ENCODE assay signal across 26 mouse cellular contexts in genomic region chr5:114046151-114046550, GRCm38 (mm10). TPM values are rescaled to one million over a fixed set of nuclear protein-coding genes. Genes with fewer than 3 reads are reported as not detected.
A peak's percentile ranks its signal among the peaks of the same experiment; 100 is the strongest.
DNase-seq lines count a peak whose midpoint lies in the region; ATAC-seq and TF ChIP-seq lines count a peak whose summit lies in the region.
"Had no signal": no experiment of that assay in that cellular context is flagged by ENCODE, and none has a peak within 500 bp of the region (broad histone marks: within the 10 kb centered on the region; RNA-seq: fewer than 3 reads in every experiment).

No protein-coding gene starts in this region.

- no peak overlapping the region for H3K4me3 ChIP-seq in cerebellum, adult 2 months (replicated peaks; ENCODE audit: insufficient read depth, low read depth, low read length)
- H3K4me3 ChIP-seq in hindbrain, postnatal 0 days (ENCODE audit: low read length) = no peak overlapping the region
- no peak overlapping the region for H3K4me3 ChIP-seq in hindbrain, embryonic 10.5 days
- H3K4me3 ChIP-seq in midbrain, postnatal 0 days (ENCODE audit: low read depth, low read length) = no peak overlapping the region
- H3K4me3 ChIP-seq in midbrain, embryonic 15.5 days = no peak overlapping the region
- H3K4me3 ChIP-seq: embryonic facial prominence, embryonic 13.5 days; embryonic facial prominence, embryonic 15.5 days; erythroblast, embryonic 14.5 days; forebrain, embryonic 10.5 days; forebrain, embryonic 12.5 days had no signal

- H3K36me3 ChIP-seq in hindbrain, postnatal 0 days (ENCODE audit: insufficient read depth, low read length) = peaks cover 12% of the 10 kb centered on the region; the same call in 1 of the 2 replicates
- H3K36me3 ChIP-seq in hindbrain, embryonic 10.5 days = no peaks in the 10 kb centered on the region
- H3K36me3 ChIP-seq in midbrain, postnatal 0 days (ENCODE audit: insufficient read depth, low read length) = peaks cover 34% of the 10 kb centered on the region
- peaks cover 31% of the 10 kb centered on the region; the same call in 1 of the 2 replicates for H3K36me3 ChIP-seq in midbrain, embryonic 15.5 days (replicated peaks)
- H3K36me3 ChIP-seq: embryonic facial prominence, embryonic 13.5 days; embryonic facial prominence, embryonic 15.5 days; forebrain, embryonic 10.5 days had no signal

- H3K4me1 ChIP-seq in cerebellum, adult 2 months (ENCODE audit: control insufficient read depth, insufficient read depth, low read length) = no peaks in the 10 kb centered on the region
- no peaks in the 10 kb centered on the region for H3K4me1 ChIP-seq in hindbrain, postnatal 0 days (ENCODE audit: insufficient read depth, low read length)
- peaks cover 22% of the 10 kb centered on the region for H3K4me1 ChIP-seq in hindbrain, embryonic 10.5 days (replicated peaks)
- H3K4me1 ChIP-seq in midbrain, postnatal 0 days (ENCODE audit: insufficient read depth, low read length) = no peaks in the 10 kb centered on the region
- no peaks in the 10 kb centered on the region for H3K4me1 ChIP-seq in midbrain, embryonic 15.5 days
- H3K4me1 ChIP-seq: embryonic facial prominence, embryonic 13.5 days; embryonic facial prominence, embryonic 15.5 days had no signal

- no peaks in the 10 kb centered on the region for H3K9me3 ChIP-seq in hindbrain, postnatal 0 days (ENCODE audit: low read length)
- no peaks in the 10 kb centered on the region for H3K9me3 ChIP-seq in hindbrain, embryonic 10.5 days
- no peaks in the 10 kb centered on the region for H3K9me3 ChIP-seq in midbrain, postnatal 0 days (ENCODE audit: low read length)
- no peaks in the 10 kb centered on the region for H3K9me3 ChIP-seq in midbrain, embryonic 15.5 days
- H3K9me3 ChIP-seq: embryonic facial prominence, embryonic 13.5 days; embryonic facial prominence, embryonic 15.5 days; forebrain, embryonic 10.5 days; forebrain, embryonic 12.5 days had no signal

- no peaks in the 10 kb centered on the region for H3K27me3 ChIP-seq in cerebellum, adult 2 months (ENCODE audit: control insufficient read depth, insufficient read depth, low read length)
- no peaks in the 10 kb centered on the region for H3K27me3 ChIP-seq in hindbrain, postnatal 0 days (ENCODE audit: insufficient read depth, low read length)
- H3K27me3 ChIP-seq in hindbrain, embryonic 10.5 days (ENCODE audit: insufficient read depth, poor library complexity, severe bottlenecking) = 0 out of 2 replicates have a peak, but pooled peaks cover 2% of the 10 kb centered on the region
- no peaks in the 10 kb centered on the region for H3K27me3 ChIP-seq in midbrain, postnatal 0 days (ENCODE audit: insufficient read depth, low read length)
- H3K27me3 ChIP-seq in midbrain, embryonic 15.5 days (replicated peaks) = no peaks in the 10 kb centered on the region

- 52% methylated on average over 3 of the region's 3 CpGs for WGBS in cerebellum, adult 2 months
- 55% methylated on average over 3 of the region's 3 CpGs for WGBS in hindbrain, postnatal 0 days
- 80% methylated on average over 3 of the region's 3 CpGs for WGBS in hindbrain, embryonic 10.5 days
- WGBS in midbrain, postnatal 0 days = 67% methylated on average over 3 of the region's 3 CpGs
- 64% methylated on average over 3 of the region's 3 CpGs for WGBS in midbrain, embryonic 15.5 days

- no peak overlapping the region for H3K27ac ChIP-seq in cerebellum, adult 2 months (ENCODE audit: insufficient read depth, low read length)
- peak overlapping the region; percentile 42; the same call in 1 of the 2 replicates for H3K27ac ChIP-seq in hindbrain, postnatal 0 days
- H3K27ac ChIP-seq in hindbrain, embryonic 10.5 days = no peak overlapping the region
- H3K27ac ChIP-seq in midbrain, postnatal 0 days (ENCODE audit: low read depth, low read length) = no peak overlapping the region
- H3K27ac ChIP-seq in midbrain, embryonic 15.5 days = no peak overlapping the region
- H3K27ac ChIP-seq: embryonic facial prominence, embryonic 13.5 days; embryonic facial prominence, embryonic 15.5 days; forebrain, embryonic 10.5 days; forebrain, embryonic 12.5 days had no signal

- H3K4me2 ChIP-seq in hindbrain, postnatal 0 days (ENCODE audit: low read depth, low read length) = no peak overlapping the region
- H3K4me2 ChIP-seq in midbrain, postnatal 0 days (ENCODE audit: low read depth, low read length, poor library complexity, severe bottlenecking) = no peak overlapping the region
- no peak overlapping the region for H3K4me2 ChIP-seq in midbrain, embryonic 15.5 days
- H3K4me2 ChIP-seq: embryonic facial prominence, embryonic 13.5 days; embryonic facial prominence, embryonic 15.5 days; forebrain, embryonic 12.5 days had no signal

- no peak overlapping the region for H3K9ac ChIP-seq in hindbrain, postnatal 0 days (replicated peaks; ENCODE audit: low read length)
- H3K9ac ChIP-seq in midbrain, postnatal 0 days (replicated peaks; ENCODE audit: low read length, poor library complexity, severe bottlenecking) = no peak overlapping the region
- H3K9ac ChIP-seq in midbrain, embryonic 15.5 days = no peak overlapping the region
- H3K9ac ChIP-seq: embryonic facial prominence, embryonic 13.5 days; embryonic facial prominence, embryonic 15.5 days; forebrain, embryonic 12.5 days had no signal

- no peak for ATAC-seq in hindbrain, postnatal 0 days
- ATAC-seq in midbrain, postnatal 0 days (ENCODE audit: low FRiP score) = no peak
- ATAC-seq in midbrain, embryonic 15.5 days (replicated peaks) = no peak
- ATAC-seq: forebrain, embryonic 14.5 days; forebrain, embryonic 16.5 days had no signal

- peak; percentile 75 for DNase-seq in cerebellum, postnatal 10 days
- DNase-seq in cerebellum, adult 2 months = no peak
- peak; percentile 43 for DNase-seq in hindbrain, postnatal 0 days (ENCODE audit: low spot score)
- no peak for DNase-seq in hindbrain, embryonic 10.5 days (ENCODE audit: low spot score)
- DNase-seq in midbrain, postnatal 0 days (ENCODE audit: low spot score) = peak; percentile 45
- DNase-seq: adrenal gland, adult 2 months; adrenal gland, postnatal 10 days; adrenal gland, postnatal 25 days; cerebellum, adult 11 months; cerebellum, adult 18-20 months; cerebellum, adult 9-11 months; cerebellum, postnatal 36 days; embryo, embryonic 11 days had no signal

- TF ChIP-seq POLR2A in cerebellum, adult 2 months (IDR thresholded peaks at IDR 0.05; ENCODE audit: borderline replicate concordance, insufficient read depth, low read length) = no peak

- TF ChIP-seq CTCF in cerebellum, adult 2 months (IDR thresholded peaks at IDR 0.05; ENCODE audit: borderline replicate concordance, insufficient read depth, low read depth, low read length) = no peak
- TF ChIP-seq CTCF in hindbrain, postnatal 0 days (IDR thresholded peaks at IDR 0.05; ENCODE audit: low read depth) = no peak
- TF ChIP-seq CTCF in midbrain, postnatal 0 days (IDR thresholded peaks at IDR 0.05) = no peak

RNA-seq across cellular contexts. Expression of gene Usp30, which starts 19.1 kb away (rescaled TPM):
- polyA plus RNA-seq in cerebellum, adult 2 months (2012; rRNA removed) = 42.9 and 44.1 TPM in 2 replicates
- total RNA-seq in hindbrain, postnatal 0 days (2014; rRNA removed) = 47.2 and 54.9 TPM in 2 replicates
- polyA plus RNA-seq in hindbrain, postnatal 0 days (2015; fragmentation: Nextera tagmentation; extraction: Ambion mirVana) = 17.6 and 18.0 TPM in 2 replicates
- 12.3 and 13.2 TPM in 2 replicates for polyA plus RNA-seq in hindbrain, embryonic 10.5 days (2016; fragmentation: Nextera tagmentation; extraction: Ambion mirVana)
- 45.3 and 56.3 TPM in 2 replicates for total RNA-seq in midbrain, postnatal 0 days (2014; rRNA removed)
- polyA plus RNA-seq in midbrain, postnatal 0 days (2015; fragmentation: Nextera tagmentation; extraction: Ambion mirVana) = 19.3 and 20.6 TPM in 2 replicates
- 20.7 and 22.1 TPM in 2 replicates for polyA plus RNA-seq in midbrain, embryonic 15.5 days (2015; fragmentation: Nextera tagmentation; extraction: Ambion mirVana)

RNA-seq across cellular contexts. Expression of gene Dao, which starts 42.6 kb away (rescaled TPM):
- polyA plus RNA-seq in cerebellum, adult 2 months (2012; rRNA removed) = 51.3 and 63.2 TPM in 2 replicates
- 0.84 TPM in 1 of 2 replicates, not detected in the other for total RNA-seq in hindbrain, postnatal 0 days (2014; rRNA removed)
- 0.14 TPM in 1 of 2 replicates, not detected in the other for polyA plus RNA-seq in hindbrain, postnatal 0 days (2015; fragmentation: Nextera tagmentation; extraction: Ambion mirVana)
- not detected in 2 replicates for polyA plus RNA-seq in hindbrain, embryonic 10.5 days (2016; fragmentation: Nextera tagmentation; extraction: Ambion mirVana)
- total RNA-seq in midbrain, postnatal 0 days (2014; rRNA removed) = not detected in 2 replicates
- polyA plus RNA-seq in midbrain, postnatal 0 days (2015; fragmentation: Nextera tagmentation; extraction: Ambion mirVana) = 0.09 TPM in 1 of 2 replicates, not detected in the other
- polyA plus RNA-seq in midbrain, embryonic 15.5 days (2015; fragmentation: Nextera tagmentation; extraction: Ambion mirVana) = not detected in 2 replicates
- total RNA-seq: adrenal gland, adult 2 months; adrenal gland, postnatal 10 days; adrenal gland, postnatal 25 days; common myeloid progenitor, adult 5-6 weeks; MEL had no signal
- polyA plus RNA-seq: adrenal gland, adult 2 months; brain, embryonic 14.5 days; C2C12; embryonic facial prominence, embryonic 11.5 days; embryonic facial prominence, embryonic 13.5 days; embryonic facial prominence, embryonic 15.5 days; erythroblast, embryonic 14.5 days; forebrain, embryonic 10.5 days; forebrain, embryonic 12.5 days; forebrain, embryonic 14.5 days; forebrain, embryonic 16.5 days had no signal

RNA-seq across cellular contexts. Expression of gene Svop, which starts 45.2 kb away (rescaled TPM):
- 95.3 and 95.7 TPM in 2 replicates for polyA plus RNA-seq in cerebellum, adult 2 months (2012; rRNA removed)
- 159 and 173 TPM in 2 replicates for total RNA-seq in hindbrain, postnatal 0 days (2014; rRNA removed)
- polyA plus RNA-seq in hindbrain, postnatal 0 days (2015; fragmentation: Nextera tagmentation; extraction: Ambion mirVana) = 73.8 and 81.3 TPM in 2 replicates
- polyA plus RNA-seq in hindbrain, embryonic 10.5 days (2016; fragmentation: Nextera tagmentation; extraction: Ambion mirVana) = 11.3 and 30.3 TPM in 2 replicates
- total RNA-seq in midbrain, postnatal 0 days (2014; rRNA removed) = 175 and 176 TPM in 2 replicates
- 105 and 109 TPM in 2 replicates for polyA plus RNA-seq in midbrain, postnatal 0 days (2015; fragmentation: Nextera tagmentation; extraction: Ambion mirVana)
- 104 and 115 TPM in 2 replicates for polyA plus RNA-seq in midbrain, embryonic 15.5 days (2015; fragmentation: Nextera tagmentation; extraction: Ambion mirVana)
- total RNA-seq: common myeloid progenitor, adult 5-6 weeks; MEL had no signal
- polyA plus RNA-seq: erythroblast, embryonic 14.5 days had no signal

RNA-seq across cellular contexts. Expression of gene Ssh1, which starts 52.5 kb away (rescaled TPM):
- polyA plus RNA-seq in cerebellum, adult 2 months (2012; rRNA removed) = 15.0 and 16.7 TPM in 2 replicates
- total RNA-seq in hindbrain, postnatal 0 days (2014; rRNA removed) = 12.4 and 14.5 TPM in 2 replicates
- polyA plus RNA-seq in hindbrain, postnatal 0 days (2015; fragmentation: Nextera tagmentation; extraction: Ambion mirVana) = 9.7 and 11.6 TPM in 2 replicates
- 14.8 and 16.9 TPM in 2 replicates for polyA plus RNA-seq in hindbrain, embryonic 10.5 days (2016; fragmentation: Nextera tagmentation; extraction: Ambion mirVana)
- 14.0 and 14.3 TPM in 2 replicates for total RNA-seq in midbrain, postnatal 0 days (2014; rRNA removed)
- 9.8 and 12.4 TPM in 2 replicates for polyA plus RNA-seq in midbrain, postnatal 0 days (2015; fragmentation: Nextera tagmentation; extraction: Ambion mirVana)
- 11.7 and 15.1 TPM in 2 replicates for polyA plus RNA-seq in midbrain, embryonic 15.5 days (2015; fragmentation: Nextera tagmentation; extraction: Ambion mirVana)

Comparison
In these comparisons a context has a peak if more than half of its experiments do, and no peak if none do; other contexts are left out.
1. DNase-seq: peak in cerebellum, postnatal 10 days (2 of 2), hindbrain, postnatal 0 days (single experiment) and midbrain, postnatal 0 days (single experiment); none in cerebellum, adult 2 months (0 of 2) and hindbrain, embryonic 10.5 days (single experiment).
2. RNA of gene Dao, which starts 42.6 kb away (polyA plus RNA-seq): 51.3 to 63.2 TPM in cerebellum, adult 2 months; 0.09 TPM in midbrain, postnatal 0 days, 0.14 TPM in hindbrain, postnatal 0 days, not detected in hindbrain, embryonic 10.5 days and not detected in midbrain, embryonic 15.5 days; every median in the first group is over 10 times any median in the second.